Mouse (Mus musculus) MEL (cell line): ENCODE results near the gene Mtmr11. TPM values are rescaled to one million over a fixed set of nuclear protein-coding genes. Genes with fewer than 3 reads are reported as not detected.

Source experiments
- DNase-seq: peaks from one replicate; pipeline ENCODE4 v3.0.0; 2011; ENCODE audit warnings: low read depth, low spot score
- H3K27ac ChIP-seq: 2 replicates; pipeline ENCODE4 v1.5.1; 2012; ENCODE audit warnings: low read depth, mild to moderate bottlenecking, control low read depth, low read length, moderate library complexity; ENCODE audit not compliant: control insufficient read depth
- H3K27me3 ChIP-seq, 2 experiments: fragments of 150-350 bp in 1 of 2; sonication (generic) in 1 of 2; 2 replicates each; pipeline ENCODE4 v1.6.1; 2012; ENCODE audit warnings: low read length in 2 of 2, mild to moderate bottlenecking in 2 of 2, improper control_type of control experiment in 1 of 2, moderate library complexity in 1 of 2; ENCODE audit not compliant: insufficient read depth in 2 of 2, control insufficient read depth in 1 of 2
- H3K36me3 ChIP-seq, 2 experiments: 2 replicates each; pipeline ENCODE4 v1.6.1; 2012 to 2014; ENCODE audit warnings: low read length in 2 of 2, improper control_type of control experiment in 1 of 2, inconsistent platforms in 1 of 2, mild to moderate bottlenecking in 1 of 2; ENCODE audit not compliant: insufficient read depth in 2 of 2, control insufficient read depth in 1 of 2
- H3K4me1 ChIP-seq, 2 experiments: fragments of 150-350 bp in 1 of 2; sonication (generic) in 1 of 2; 2 replicates each; pipeline ENCODE4 v1.6.1; 2012; ENCODE audit warnings: low read length in 2 of 2, improper control_type of control experiment in 1 of 2, mild to moderate bottlenecking in 1 of 2; ENCODE audit not compliant: insufficient read depth in 2 of 2, control insufficient read depth in 1 of 2
- H3K4me3 ChIP-seq, 2 experiments: fragments of 150-350 bp in 1 of 2; sonication (generic) in 1 of 2; 2 replicates each; pipeline ENCODE4 v1.5.1; 2012; ENCODE audit warnings: low read depth in 2 of 2, low read length in 2 of 2, mild to moderate bottlenecking in 2 of 2, moderate library complexity in 2 of 2, control low read depth in 1 of 2, improper control_type of control experiment in 1 of 2; ENCODE audit not compliant: control insufficient read depth in 1 of 2, insufficient read depth in 1 of 2
- H3K79me2 ChIP-seq: 2 replicates; pipeline ENCODE4 v1.6.1; 2012; ENCODE audit warnings: mild to moderate bottlenecking, low read length, moderate library complexity; ENCODE audit not compliant: control insufficient read depth, poor library complexity, insufficient read depth
- H3K9ac ChIP-seq: 2 replicates; pipeline ENCODE4 v1.6.1; 2012; ENCODE audit warnings: low read depth, mild to moderate bottlenecking, control low read depth, low read length, moderate library complexity; ENCODE audit not compliant: control insufficient read depth, poor library complexity, severe bottlenecking
- H3K9me3 ChIP-seq: fragments of 150-350 bp; sonication (generic); replicated peaks from 2 replicates; pipeline ENCODE4 v1.6.1; 2012; ENCODE audit warnings: mild to moderate bottlenecking, low read length, improper control_type of control experiment, moderate library complexity; ENCODE audit not compliant: insufficient read depth
- BHLHE40 ChIP-seq: IDR thresholded peaks from 2 replicates; pipeline ENCODE4 v1.6.1; 2012; ENCODE audit warnings: low read depth, mild to moderate bottlenecking, inconsistent platforms, low read length, improper control_type of control experiment, borderline replicate concordance
- CHD1 ChIP-seq: IDR thresholded peaks from 2 replicates; pipeline ENCODE4 v1.6.1; 2012; ENCODE audit warnings: low read depth, mild to moderate bottlenecking, inconsistent platforms, low read length, improper control_type of control experiment
- E2F4 ChIP-seq: IDR thresholded peaks from 2 replicates; pipeline ENCODE4 v1.6.1; 2011; ENCODE audit warnings: low read depth, low read length, improper control_type of control experiment, borderline replicate concordance
- ELF1 ChIP-seq: IDR thresholded peaks from 2 replicates; pipeline ENCODE4 v1.6.1; 2014; ENCODE audit warnings: low read depth, mild to moderate bottlenecking, inconsistent platforms, low read length, improper control_type of control experiment, moderate library complexity
- EP300 ChIP-seq, 2 experiments: IDR thresholded peaks; 2 replicates each; pipeline ENCODE4 v1.6.1; 2011; ENCODE audit warnings: improper control_type of control experiment in 2 of 2, low read length in 2 of 2, low read depth in 1 of 2, mild to moderate bottlenecking in 1 of 2
- ETS1 ChIP-seq: IDR thresholded peaks from 2 replicates; pipeline ENCODE4 v1.6.1; 2012; ENCODE audit warnings: low read depth, mild to moderate bottlenecking, inconsistent platforms, low read length, improper control_type of control experiment, moderate library complexity
- GABPA ChIP-seq: IDR thresholded peaks from 2 replicates; pipeline ENCODE4 v1.6.1; 2012; ENCODE audit warnings: low read depth, mild to moderate bottlenecking, inconsistent platforms, low read length, improper control_type of control experiment, moderate library complexity
- GATA1 ChIP-seq: IDR thresholded peaks from 2 replicates; pipeline ENCODE4 v1.6.1; 2011; ENCODE audit warnings: low read depth, low read length, improper control_type of control experiment
- HCFC1 ChIP-seq: IDR thresholded peaks from 2 replicates; pipeline ENCODE4 v1.6.1; 2012; ENCODE audit warnings: low read depth, mild to moderate bottlenecking, inconsistent platforms, low read length, improper control_type of control experiment, moderate library complexity
- JUND ChIP-seq: IDR thresholded peaks from 2 replicates; pipeline ENCODE4 v1.6.1; 2011; ENCODE audit warnings: low read depth, mild to moderate bottlenecking, improper control_type of control experiment, low read length
- KAT2A ChIP-seq: conservative IDR thresholded peaks from 2 replicates; pipeline ENCODE4 v1.6.1; 2012; ENCODE audit warnings: low read depth, low read length, improper control_type of control experiment, inconsistent platforms
- MAX ChIP-seq: IDR thresholded peaks from 2 replicates; pipeline ENCODE4 v1.6.1; 2011; ENCODE audit warnings: low read length, improper control_type of control experiment
- MAZ ChIP-seq: IDR thresholded peaks from 2 replicates; pipeline ENCODE4 v1.6.1; 2012; ENCODE audit warnings: low read depth, mild to moderate bottlenecking, inconsistent platforms, low read length, improper control_type of control experiment
- MYC ChIP-seq: IDR thresholded peaks from 2 replicates; pipeline ENCODE4 v1.6.1; 2011; ENCODE audit warnings: low read depth, mild to moderate bottlenecking, low read length, improper control_type of control experiment, moderate library complexity
- NELFE ChIP-seq: IDR thresholded peaks from 2 replicates; pipeline ENCODE4 v1.6.1; 2011; ENCODE audit warnings: low read depth, low read length, improper control_type of control experiment
- NRF1 ChIP-seq: IDR thresholded peaks from 2 replicates; pipeline ENCODE4 v1.6.1; 2014; ENCODE audit warnings: low read depth, mild to moderate bottlenecking, inconsistent platforms, low read length, improper control_type of control experiment, moderate library complexity; ENCODE audit not compliant: poor library complexity, insufficient read depth, severe bottlenecking
- POLR2A ChIP-seq, 2 experiments: IDR thresholded peaks; 2 replicates each; pipeline ENCODE4 v1.6.1; 2011 to 2012; ENCODE audit warnings: low read length in 2 of 2, mild to moderate bottlenecking in 2 of 2, control low read depth in 1 of 2, improper control_type of control experiment in 1 of 2, low read depth in 1 of 2, moderate library complexity in 1 of 2; ENCODE audit not compliant: control insufficient read depth in 1 of 2, insufficient read depth in 1 of 2, poor library complexity in 1 of 2
- RAD21 ChIP-seq: IDR thresholded peaks from 2 replicates; pipeline ENCODE4 v1.6.1; 2011; ENCODE audit warnings: mild to moderate bottlenecking, low read depth, low read length, improper control_type of control experiment
- SIN3A ChIP-seq: IDR thresholded peaks from 2 replicates; pipeline ENCODE4 v1.6.1; 2012; ENCODE audit warnings: low read length, improper control_type of control experiment, inconsistent platforms
- SMC3 ChIP-seq: IDR thresholded peaks from 2 replicates; pipeline ENCODE4 v1.6.1; 2011; ENCODE audit warnings: low read depth, low read length, improper control_type of control experiment
- TAL1 ChIP-seq: IDR thresholded peaks from 2 replicates; pipeline ENCODE4 v1.6.1; 2012; ENCODE audit warnings: mild to moderate bottlenecking, inconsistent platforms, low read length, moderate library complexity, mixed read lengths
- TBP ChIP-seq: IDR thresholded peaks from 2 replicates; pipeline ENCODE4 v1.8.0; 2011; ENCODE audit warnings: low read depth, low read length, improper control_type of control experiment
- UBTF ChIP-seq: IDR thresholded peaks from 2 replicates; pipeline ENCODE4 v1.6.1; 2012; ENCODE audit warnings: low read depth, mild to moderate bottlenecking, inconsistent platforms, low read length, improper control_type of control experiment, moderate library complexity, borderline replicate concordance; ENCODE audit not compliant: insufficient read depth
- USF1 ChIP-seq: IDR thresholded peaks from 2 replicates; pipeline ENCODE4 v1.6.1; 2014; ENCODE audit warnings: low read depth, mild to moderate bottlenecking, inconsistent platforms, low read length, improper control_type of control experiment, moderate library complexity
- USF2 ChIP-seq, 2 experiments: IDR thresholded peaks; 2 replicates each; pipeline ENCODE4 v1.6.1; 2011 to 2012; ENCODE audit warnings: improper control_type of control experiment in 2 of 2, low read length in 2 of 2, borderline replicate concordance in 1 of 2, inconsistent platforms in 1 of 2, low read depth in 1 of 2, mild to moderate bottlenecking in 1 of 2; ENCODE audit not compliant: insufficient read depth in 1 of 2
- ZC3H11A ChIP-seq: IDR thresholded peaks from 2 replicates; pipeline ENCODE4 v1.6.1; 2012; ENCODE audit warnings: low read depth, mild to moderate bottlenecking, inconsistent platforms, low read length, improper control_type of control experiment
- ZKSCAN1 ChIP-seq: IDR thresholded peaks from 2 replicates; pipeline ENCODE4 v1.6.1; 2012; ENCODE audit warnings: low read depth, mild to moderate bottlenecking, inconsistent platforms, low read length, improper control_type of control experiment, moderate library complexity
- ZMIZ1 ChIP-seq: IDR thresholded peaks from 2 replicates; pipeline ENCODE4 v1.6.1; 2012; ENCODE audit warnings: low read depth, mild to moderate bottlenecking, inconsistent platforms, low read length, improper control_type of control experiment, moderate library complexity
- ZNF384 ChIP-seq: IDR thresholded peaks from 2 replicates; pipeline ENCODE4 v1.6.1; 2012; ENCODE audit warnings: low read depth, mild to moderate bottlenecking, inconsistent platforms, low read length, improper control_type of control experiment
- polyA plus RNA-seq, 2 experiments: library from polyadenylated mRNA; stranded (reverse) in 1 of 2; unstranded in 1 of 2; fragments of >175 nt in 1 of 2; fragments of >200 nt in 1 of 2; gene quantifications; 2 replicates each; pipeline versions ENCODE4 v1.2.1 to v1.2.4; 2012; ENCODE audit warnings: low replicate concordance in 2 of 2, low read depth in 1 of 2; ENCODE audit not compliant: insufficient read length in 2 of 2, insufficient read depth in 1 of 2, missing spikeins in 1 of 2
- total RNA-seq: library from RNA; depleted of rRNA; stranded (reverse); fragments of 300-350 nt; gene quantifications from 2 replicates; pipeline ENCODE4 v1.2.3, GENCODE M21; 2012

The Mtmr11 gene
- total and polyA plus RNA-seq, 3 experiments = 0.77 to 1.4 TPM; not detected in 1

DNA sequence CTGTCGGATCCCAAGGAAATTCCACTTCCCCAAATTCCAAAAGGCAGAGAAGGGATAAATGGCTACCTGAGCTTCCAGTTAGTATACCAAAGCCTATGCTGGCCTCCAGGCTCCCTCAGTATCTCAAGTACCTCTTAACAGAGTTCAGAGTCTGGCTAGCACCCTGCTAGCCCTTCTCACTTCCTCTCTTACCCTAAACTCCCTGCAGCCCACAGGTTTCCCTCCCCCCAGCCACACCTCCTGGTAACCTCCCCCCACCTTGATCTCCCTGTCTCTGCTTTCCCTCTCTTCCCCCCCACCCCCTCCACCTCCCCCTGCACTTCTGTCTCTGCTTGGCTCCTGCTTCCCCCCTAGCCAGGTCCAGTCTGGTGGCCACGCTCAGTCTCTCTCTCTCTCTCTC, 37.9 kb downstream of the Mtmr11 start:
- TF ChIP-seq ETS1 (0 out of 2 replicates have a peak, but pooled peaks have one; percentile 8), E2F4 (no peak), ZC3H11A (no peak), JUND (no peak), TAL1 (no peak), ZMIZ1 (no peak), MAX (no peak), GABPA (no peak), RAD21 (no peak), TBP (no peak), EP300 (IDR thresholded peaks at IDR 0.05; ENCODE audit: low read depth in 1 of 2, low read length in 2 of 2) (peak in 1 of 2 experiments; percentile 23; a peak in 2 of 4 replicates), MYC (no peak), GATA1 (0 out of 2 replicates have a peak, but pooled peaks have one; percentile 22), BHLHE40 (no peak), KAT2A (no peak), MAZ (peak; percentile 41; the same call in 1 of the 2 replicates), USF2 (IDR thresholded peaks at IDR 0.05; ENCODE audit: borderline replicate concordance in 1 of 2, insufficient read depth in 1 of 2, low read depth in 1 of 2, low read length in 2 of 2) (no peak), SMC3 (no peak), ZKSCAN1 (no peak), NELFE (peak; percentile 30; the same call in 1 of the 2 replicates), SIN3A (no peak), UBTF (no peak), USF1 (no peak), NRF1 (no peak), POLR2A (IDR thresholded peaks at IDR 0.05; ENCODE audit: control insufficient read depth in 1 of 2, insufficient read depth in 1 of 2, low read depth in 1 of 2, low read length in 2 of 2, poor library complexity in 1 of 2) (no peak), CHD1 (no peak), ZNF384 (no peak), HCFC1 (no peak), ELF1 (no peak)
- H3K27me3 ChIP-seq = no peaks in the 10 kb centered on the region
- no peaks in the 10 kb centered on the region for H3K9me3 ChIP-seq
- H3K9ac ChIP-seq = peak overlapping the region; percentile 61
- peak overlapping the region in 1 of 2 experiments; percentile 29; a peak in 1 of 4 replicates for H3K4me3 ChIP-seq
- H3K27ac ChIP-seq = no peak overlapping the region
- peaks cover 0 to 16% of the 10 kb centered on the region in 2 experiments; a peak in 2 of 4 replicates for H3K36me3 ChIP-seq
- H3K4me1 ChIP-seq = peaks cover 12 to 22% of the 10 kb centered on the region in 2 experiments
- H3K79me2 ChIP-seq = peaks cover 9% of the 10 kb centered on the region; the same call in 1 of the 2 replicates
- DNase-seq = peak; percentile 82
